Mouse (Mus musculus) layer of hippocampus, adult 18-20 months (tissue): Measurements from ENCODE around the gene Enox1. TPM values are rescaled to one million over a fixed set of nuclear protein-coding genes. Genes with fewer than 3 reads are reported as not detected.

ENCODE experiments used
- DNase-seq, 2 experiments: peaks; one replicate each; pipeline ENCODE4 v3.0.0; 2022; ENCODE audit warnings: low spot score in 2 of 2
- total RNA-seq, 2 experiments: library from RNA; stranded (reverse); gene quantifications; 2 replicates each; pipeline ENCODE4 v1.2.3; 2021

Gene Enox1
- total RNA-seq, 2 experiments from 2014 or later: 61.5 to 62.6 TPM

DNA sequence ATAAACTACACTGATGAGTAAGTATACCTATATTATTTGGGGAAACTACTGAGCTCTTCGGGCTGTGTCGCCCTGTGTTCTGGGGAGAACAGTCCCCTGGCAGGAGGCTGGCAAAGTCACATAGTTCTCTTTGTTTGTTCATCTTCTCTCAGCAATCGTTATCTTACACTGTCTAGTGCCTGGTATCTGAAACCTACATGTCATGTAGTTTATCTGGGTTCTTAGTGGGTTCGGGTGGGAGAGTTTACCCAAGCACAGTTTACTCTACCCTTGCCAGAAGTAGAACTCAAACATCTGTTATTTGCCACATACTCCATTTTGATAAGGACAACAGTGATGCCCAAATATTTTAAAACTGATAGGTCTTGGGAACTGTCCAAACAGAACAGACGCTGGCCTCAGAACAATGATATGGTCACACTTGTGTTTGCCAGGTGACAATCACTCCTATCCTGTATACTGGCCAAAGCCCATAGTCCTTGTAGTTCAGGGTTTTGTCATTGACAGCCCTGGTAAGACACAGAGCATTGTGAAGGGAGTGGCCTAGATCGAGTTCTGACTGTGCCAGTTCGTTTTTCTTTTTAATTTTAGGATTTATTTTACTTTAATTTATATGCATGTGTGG is 401.0 kb downstream of the Enox1 start:
- DNase-seq: no peak

DNA sequence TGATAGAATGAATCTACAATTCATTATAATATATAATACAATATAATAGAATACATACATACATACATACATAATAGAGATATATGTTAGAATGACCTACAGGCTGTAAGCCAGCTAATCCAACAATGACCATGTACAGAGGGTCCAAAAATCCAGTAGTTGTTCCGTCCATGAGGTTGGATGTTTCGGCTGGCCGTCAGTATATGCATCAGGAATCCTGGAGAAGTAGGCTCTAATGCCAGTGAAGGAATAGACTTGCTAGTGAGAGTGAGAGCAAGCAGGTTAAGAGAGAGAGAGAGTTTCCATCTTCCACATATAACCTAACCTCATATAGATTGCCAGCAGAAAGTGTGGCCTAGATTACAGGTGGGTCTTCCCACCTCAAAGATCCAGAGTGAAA is 402.3 kb downstream of the Enox1 start:
- no peak for DNase-seq

DNA sequence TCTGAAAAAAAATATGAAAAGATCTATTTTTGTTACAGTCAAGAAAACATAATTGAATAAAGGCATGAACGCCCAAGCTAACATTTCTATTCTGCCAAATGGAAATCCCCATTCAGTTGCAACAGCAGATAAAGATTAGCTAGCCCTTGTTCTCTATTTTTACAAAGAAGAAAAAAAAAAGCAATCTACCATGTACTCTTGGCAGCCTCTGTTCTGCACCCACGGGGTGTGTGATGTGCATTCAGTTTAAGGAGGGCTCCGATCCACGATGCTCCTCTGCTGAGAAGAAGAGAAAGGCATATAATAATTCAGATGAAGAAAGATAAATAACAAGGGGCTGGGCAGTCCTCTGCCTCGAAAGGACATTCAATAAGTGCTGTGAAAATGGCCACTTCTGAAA is 403.2 kb downstream of the Enox1 start:
- DNase-seq: no peak

- DNase-seq: no peak
These were observed 405.4 kb downstream of the Enox1 start for GRCm38 (mm10) chr14:77561808-77562583.

- DNase-seq: no peak
These were observed 407.4 kb downstream of the Enox1 start for GRCm38 (mm10) chr14:77563922-77564321.

DNA sequence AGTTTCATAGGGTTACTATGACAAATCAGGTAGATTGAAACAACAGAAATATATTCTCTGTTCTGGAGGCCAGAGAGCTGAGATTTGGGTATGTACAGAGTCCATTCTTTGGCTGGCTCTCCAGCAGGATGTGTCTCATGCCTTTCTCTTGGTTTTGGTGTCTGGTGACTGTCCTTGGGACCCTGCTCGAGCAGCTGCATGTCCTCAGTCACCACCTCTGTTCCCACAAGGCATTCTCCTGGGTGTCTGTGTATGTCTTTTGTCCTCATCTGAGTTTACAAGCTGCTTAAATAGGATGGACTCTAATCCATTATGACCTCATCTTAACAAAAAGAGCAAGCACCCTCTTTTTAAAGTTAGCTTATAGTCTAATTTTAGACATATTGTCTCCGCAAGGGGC is 410.6 kb downstream of the Enox1 start:
- no peak for DNase-seq

- DNase-seq: peak in 1 of 2 experiments; percentile 25
These were observed 417.9 kb downstream of the Enox1 start for GRCm38 (mm10) chr14:77574436-77574835.

DNA sequence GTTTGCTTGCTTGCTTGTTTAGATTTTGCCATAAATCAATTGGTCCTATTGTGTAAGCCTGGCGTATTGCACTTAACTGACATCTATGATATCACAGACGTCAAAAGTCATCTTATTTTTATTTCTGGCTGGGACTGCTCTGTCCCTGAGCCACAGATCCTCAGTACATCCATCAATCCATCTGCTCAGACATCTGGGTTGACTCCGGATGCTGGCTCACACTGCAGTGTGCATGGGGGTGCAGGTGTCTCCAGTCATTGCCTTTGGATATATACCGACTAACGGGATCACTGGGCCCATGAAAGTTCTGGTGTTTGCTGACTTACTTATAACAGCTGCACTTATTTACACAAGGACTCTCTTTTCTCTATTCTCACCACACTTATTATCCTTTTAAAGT is 419.8 kb downstream of the Enox1 start:
- no peak for DNase-seq

DNA sequence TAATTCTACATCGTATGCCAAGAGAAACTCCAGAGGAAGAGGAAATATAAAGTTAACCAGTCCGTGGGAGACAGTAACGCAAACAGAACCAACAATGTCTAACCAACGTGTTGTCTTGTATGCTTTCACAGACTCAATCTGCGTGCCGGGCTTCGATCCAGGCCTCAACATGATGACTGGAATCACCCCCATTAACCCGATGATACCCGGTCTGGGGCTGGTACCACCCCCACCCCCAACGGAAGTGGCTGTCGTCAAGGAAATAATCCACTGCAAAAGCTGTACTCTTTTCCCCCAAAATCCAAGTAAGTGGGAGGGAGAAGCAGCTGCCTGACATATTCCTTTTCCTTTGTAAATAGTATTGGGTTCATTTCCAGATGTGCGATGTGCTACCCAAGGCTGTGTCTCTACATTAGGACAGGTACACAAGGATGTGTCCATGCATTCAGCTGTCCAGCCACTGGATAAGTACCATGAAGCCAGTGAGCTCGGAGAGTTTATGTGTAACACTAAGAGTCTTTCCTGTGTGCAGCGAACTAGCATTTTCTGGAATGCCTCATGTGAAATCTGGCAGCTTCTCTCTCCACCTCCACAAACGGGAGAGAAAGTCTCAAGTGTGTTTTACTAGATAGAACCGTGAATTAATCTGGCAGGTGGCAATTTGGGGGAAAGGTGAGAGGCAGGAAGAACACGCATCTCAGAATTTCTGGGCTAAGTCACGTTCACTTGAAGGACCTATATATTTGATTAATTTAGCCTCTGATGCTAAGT is 421.1 kb downstream of the Enox1 start:
- DNase-seq: peak in 1 of 2 experiments; percentile 38

DNA sequence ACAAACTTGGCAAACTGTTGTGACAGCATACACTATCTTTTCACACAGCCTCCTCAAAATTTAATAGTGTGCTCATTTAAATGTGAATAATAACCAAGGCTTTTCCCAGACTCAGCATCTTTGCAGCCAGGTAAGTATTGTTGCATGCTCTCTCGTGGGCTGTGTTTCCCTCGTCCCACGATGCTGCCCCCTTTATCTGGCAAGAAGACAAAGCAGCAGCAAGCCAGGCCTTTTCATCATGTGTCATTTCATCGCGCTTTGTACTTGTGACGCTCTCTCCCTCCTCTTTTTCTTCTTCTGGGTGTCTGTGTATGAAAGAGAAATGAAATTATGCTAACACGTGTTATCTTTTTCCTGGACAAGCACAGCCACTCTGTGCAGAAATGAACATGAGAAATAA is 421.8 kb downstream of the Enox1 start:
- DNase-seq: no peak

DNA sequence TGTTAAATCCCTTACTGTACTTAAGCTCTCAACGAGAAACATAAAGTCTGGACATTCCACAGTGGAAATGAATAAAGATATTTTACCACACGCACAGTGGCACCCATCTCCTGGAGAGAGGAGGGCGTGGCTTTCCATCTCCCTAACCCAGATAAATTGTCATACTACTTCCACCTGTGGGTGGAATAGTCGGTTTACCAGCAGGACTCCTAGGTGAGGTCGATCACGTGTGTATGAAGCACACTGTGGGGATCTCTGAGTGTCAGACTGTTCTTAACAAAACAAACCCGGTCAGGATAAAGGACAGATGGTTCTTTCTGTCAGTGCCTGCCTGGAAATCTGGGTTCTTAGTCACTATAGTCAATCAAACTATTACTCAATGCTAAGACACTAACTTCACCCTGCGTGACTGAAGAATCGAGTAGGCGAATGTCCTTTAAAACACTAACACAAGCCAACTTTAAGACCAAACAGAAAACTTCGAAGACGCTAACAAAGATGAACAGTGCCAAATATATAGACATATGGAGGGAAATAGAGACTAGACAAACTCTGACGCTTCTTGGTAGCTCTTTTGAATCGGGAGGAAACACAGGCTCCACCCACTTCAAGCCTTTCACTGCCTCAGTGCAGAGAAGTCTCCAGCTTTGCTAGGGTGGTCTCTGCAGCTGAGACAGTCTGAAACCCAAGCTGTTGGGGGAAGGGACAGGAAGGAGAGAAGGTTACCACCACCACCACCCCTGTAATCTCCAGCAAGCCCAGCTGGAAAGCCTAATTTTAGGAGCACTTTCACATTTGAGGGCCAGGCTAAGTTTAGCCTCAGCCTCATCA is 423.8 kb downstream of the Enox1 start:
- DNase-seq: peak; percentile 33 to 61

DNA sequence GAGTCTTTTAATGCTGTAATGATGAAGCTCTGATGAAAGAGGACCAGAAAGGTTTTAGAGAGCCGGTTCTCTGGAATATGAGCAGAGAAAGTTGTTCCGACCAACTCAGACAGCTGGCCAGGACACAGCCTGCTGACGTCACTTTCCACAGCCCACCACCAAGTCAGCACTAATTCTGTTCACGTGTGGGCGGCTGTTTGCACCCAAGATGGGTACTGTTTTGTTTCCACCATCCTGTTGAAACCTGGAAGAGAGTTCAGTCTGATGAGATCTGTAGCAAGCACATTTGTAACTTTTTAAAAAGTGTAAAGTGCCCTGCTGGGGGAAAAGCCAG is 424.3 kb downstream of the Enox1 start:
- DNase-seq: peak; percentile 67 to 73

DNA sequence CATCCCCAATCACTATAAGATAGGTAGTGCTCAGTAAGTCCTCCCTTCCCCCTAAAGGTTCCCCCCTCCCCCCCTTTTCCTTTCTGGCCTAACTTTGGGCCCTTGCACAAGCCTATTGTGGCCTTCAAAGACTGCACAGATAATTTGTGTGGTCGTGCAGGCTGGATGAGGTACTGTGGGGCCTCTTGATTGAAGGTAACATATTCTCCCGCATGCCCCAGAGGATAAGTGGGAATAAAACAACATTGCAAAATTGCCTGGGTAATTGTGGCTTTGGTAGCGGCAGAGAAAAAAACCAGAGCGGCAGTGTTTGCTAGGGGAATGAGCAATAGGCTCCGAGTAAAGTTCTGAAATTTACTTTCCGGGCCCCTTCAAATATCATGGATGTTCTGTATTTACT is 425.1 kb downstream of the Enox1 start:
- no peak for DNase-seq

DNA sequence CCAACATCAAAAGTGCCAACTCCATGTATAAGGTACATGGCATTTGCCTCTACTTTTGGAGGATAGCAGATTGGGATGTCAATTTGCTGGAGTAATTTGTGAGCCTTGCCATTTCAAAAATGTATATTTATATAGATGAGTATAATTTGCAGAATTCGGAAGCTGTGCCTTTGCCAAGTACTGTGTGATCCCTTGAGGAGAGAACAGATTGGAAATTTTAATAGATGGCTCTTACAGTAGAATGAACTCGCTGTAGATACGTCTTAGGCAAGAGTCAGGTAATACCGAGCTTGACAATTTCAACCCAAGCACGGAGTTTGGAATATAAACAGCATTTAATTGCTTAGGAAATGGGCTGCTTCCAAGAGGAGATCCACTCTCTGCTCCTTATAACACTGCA is 427.9 kb downstream of the Enox1 start:
- DNase-seq: no peak

DNA sequence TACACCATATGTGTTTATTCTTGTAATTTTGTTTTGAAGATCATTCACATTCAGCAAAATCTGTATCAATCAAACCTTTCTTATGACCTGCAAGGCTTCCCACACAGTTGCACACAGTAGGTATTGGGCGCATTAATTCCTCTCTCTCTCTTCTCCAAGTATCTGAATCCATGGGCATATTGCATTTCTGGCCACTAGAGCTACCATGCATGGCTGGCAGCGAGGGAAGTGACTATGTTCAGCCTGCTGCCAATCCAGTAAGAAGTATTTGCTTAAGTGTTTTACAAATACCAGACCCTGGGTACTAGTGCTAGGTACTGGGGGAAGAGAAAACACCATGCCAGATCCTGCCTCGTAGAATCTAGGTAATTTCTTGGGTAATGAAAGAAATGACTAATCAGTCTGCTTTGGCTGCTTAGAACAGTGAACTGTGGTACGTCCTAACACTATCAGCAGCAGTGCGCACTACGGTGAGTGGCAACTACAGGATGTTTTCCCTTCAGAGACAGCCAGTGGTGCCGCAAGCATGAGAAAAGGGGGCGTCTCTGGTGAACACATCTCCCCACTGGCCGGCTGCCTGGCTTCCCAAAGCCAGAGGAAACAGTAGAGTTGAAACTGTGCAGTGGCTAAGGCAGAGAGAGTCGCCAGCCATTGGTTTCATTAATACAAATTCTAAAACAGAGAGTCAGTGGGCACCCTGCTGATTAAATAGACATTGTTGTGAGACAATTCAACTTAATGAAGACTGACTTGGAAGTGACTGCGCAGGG is 428.7 kb downstream of the Enox1 start:
- no peak for DNase-seq

GRCm38 (mm10) chr14:77586033-77586432 is 429.5 kb downstream of the Enox1 start:
- DNase-seq: no peak

DNA sequence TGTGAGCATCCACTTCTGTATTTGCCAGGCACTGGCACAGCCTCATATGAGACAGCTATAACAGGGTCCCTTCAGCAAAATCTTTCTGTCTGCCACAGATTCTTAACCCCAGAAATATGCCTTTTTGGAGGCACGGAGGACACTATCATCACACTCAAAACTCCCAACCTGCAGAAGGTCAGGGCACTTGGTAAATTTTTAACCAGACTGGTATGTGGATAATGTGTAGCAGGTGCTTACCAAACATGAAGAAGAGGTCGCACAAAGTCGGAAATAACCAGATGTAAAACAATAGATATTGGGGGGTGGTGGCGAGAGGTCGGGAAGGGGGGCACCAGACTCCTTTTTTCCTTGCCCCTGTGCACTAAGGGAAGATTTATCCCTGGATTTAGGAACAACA is 430.6 kb downstream of the Enox1 start:
- DNase-seq: no peak

DNA sequence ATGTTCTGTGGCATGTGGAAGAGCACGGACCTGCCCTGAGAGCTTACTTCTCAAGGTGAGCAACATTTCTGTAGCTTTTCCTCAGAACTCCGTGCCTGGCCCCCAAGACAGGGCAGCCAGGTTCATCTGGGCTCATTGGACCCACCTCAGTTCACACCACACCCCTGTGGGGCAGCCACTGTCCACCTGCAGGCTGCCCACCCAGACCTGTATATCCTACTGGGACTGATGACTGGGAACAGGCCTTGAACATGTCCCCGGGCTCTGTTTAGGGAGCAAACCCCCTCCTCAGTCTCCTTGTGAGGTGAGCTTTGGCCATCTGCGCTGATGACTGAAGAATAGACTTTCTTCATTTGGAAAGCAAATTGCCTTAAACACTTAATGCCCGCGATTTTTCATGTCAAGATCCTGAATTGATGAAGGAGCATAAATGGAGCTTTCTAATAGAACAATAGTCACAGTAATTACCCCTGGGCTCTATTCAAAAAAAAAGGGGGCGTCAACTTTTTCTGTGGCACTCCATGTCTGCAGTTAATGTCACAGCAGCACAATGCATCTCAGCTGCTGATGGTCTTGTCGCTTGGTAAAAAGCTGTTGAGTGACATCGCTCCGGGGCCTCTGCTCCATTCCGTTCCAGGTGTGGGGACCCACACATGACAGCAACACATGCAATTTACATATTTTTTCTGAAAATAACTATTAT is 436.7 kb downstream of the Enox1 start:
- DNase-seq: no peak

DNA sequence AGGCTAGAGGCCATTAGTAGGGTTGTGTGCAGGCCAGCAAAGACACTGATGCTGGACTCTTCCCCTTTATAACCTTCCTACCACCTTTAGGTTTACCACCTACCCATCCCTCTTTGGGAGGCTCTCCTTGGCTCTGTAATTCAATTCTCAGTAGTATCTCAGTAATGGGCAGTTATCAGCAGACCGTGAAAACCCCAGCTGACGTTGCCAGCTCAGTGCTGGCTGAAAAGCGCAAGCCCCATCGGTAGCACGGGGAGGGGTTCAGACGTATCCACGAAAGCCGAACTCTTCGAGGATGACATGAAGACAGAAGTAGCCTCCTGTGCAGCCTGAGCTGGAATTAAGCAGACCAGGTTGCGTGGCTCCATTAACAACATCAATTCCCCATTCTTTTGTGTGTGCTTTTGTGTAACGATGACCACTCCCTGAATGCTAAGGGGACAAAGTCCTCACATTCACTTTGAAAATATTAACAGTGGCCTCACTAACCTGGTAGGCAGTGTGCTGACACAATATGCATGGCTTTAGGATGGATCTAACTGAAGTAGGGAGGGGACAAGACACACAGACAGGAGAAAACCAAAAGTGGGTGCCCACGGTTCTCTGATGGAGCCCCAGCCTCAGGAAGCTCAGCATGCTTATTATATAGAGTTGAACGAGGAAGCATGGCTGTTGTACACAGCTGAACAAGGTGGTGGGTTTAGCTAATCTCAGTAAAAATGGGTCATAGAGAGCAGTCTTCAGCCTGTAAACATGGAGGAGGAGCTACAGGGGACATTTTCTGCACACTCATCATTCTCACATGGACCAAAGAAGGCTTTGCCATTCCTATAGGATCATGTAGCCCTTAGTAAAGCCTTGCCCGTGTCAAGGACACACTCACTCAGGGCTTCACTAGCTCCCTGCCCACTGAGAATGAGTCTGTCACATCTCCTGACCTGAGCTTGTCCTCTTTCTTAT is 439.9 kb downstream of the Enox1 start:
- DNase-seq: no peak
